Mouse (Mus musculus) liver, adult 2 months (tissue): ENCODE results near the gene Tma7.

Experiments used
- CTCF ChIP-seq: fragments of 200-500 bp; IDR thresholded peaks from 2 replicates; pipeline ENCODE4 v1.5.1; 2011; ENCODE audit warnings: low read depth, low read length, control low read depth
- POLR2A ChIP-seq: fragments of 200-500 bp; IDR thresholded peaks from 2 replicates; pipeline ENCODE4 v1.6.1; 2011; ENCODE audit warnings: low read length, control low read depth; ENCODE audit not compliant: insufficient read depth; ENCODE audit errors: extremely low read depth

DNA sequence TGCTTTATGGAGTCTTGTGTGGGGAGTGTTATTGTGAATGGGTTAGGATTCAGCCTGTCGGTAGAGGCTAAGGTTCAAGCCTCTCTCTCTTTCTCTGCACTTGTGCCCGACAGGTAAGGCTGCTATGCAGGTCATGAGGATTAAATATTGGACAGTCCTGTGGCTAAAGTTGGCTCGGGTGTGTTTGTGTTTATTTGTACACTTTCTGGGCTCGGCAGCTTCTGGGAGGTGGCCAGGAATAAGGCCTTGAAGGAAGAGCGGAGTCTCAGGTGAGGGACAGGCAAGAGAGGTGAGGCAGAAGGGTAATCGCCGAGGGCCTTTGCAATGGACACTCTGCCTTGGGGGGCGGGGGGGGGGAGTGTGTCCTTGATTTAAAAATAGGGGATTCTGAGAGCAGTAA, 42.2 kb downstream of the Tma7 start:
- no peak for TF ChIP-seq POLR2A
- TF ChIP-seq CTCF, result no peak
